Mouse (Mus musculus) liver, adult 2 months (tissue): ENCODE results near the gene Ptk6. TPM values are rescaled to one million over a fixed set of nuclear protein-coding genes. Genes with fewer than 3 reads are reported as not detected.
A peak's percentile ranks its signal among the peaks of the same experiment; 100 is the strongest.

Experiments
- DNase-seq: peaks from one replicate; pipeline ENCODE4 v3.0.0-alpha.2; 2011; ENCODE audit warnings: low read depth, low spot score; ENCODE audit errors: extremely low read depth
- H3K27ac ChIP-seq: fragments of 200-500 bp; replicated peaks from 2 replicates; pipeline ENCODE4 v1.5.1; 2012; ENCODE audit warnings: low read depth, mild to moderate bottlenecking, control low read depth, inconsistent platforms, low read length; ENCODE audit not compliant: insufficient read depth
- H3K27me3 ChIP-seq: fragments of 200-500 bp; 2 replicates; pipeline ENCODE4 v1.6.1; 2012; ENCODE audit warnings: mild to moderate bottlenecking, moderate library complexity, low read length, inconsistent platforms; ENCODE audit not compliant: control insufficient read depth, insufficient read depth
- H3K36me3 ChIP-seq: fragments of 200-500 bp; 2 replicates; pipeline ENCODE4 v1.6.1; 2012; ENCODE audit warnings: low read length, inconsistent platforms; ENCODE audit not compliant: control insufficient read depth, insufficient read depth
- H3K4me1 ChIP-seq: fragments of 200-500 bp; 2 replicates; pipeline ENCODE4 v1.6.1; 2011; ENCODE audit warnings: low read length; ENCODE audit not compliant: control insufficient read depth, insufficient read depth
- H3K4me3 ChIP-seq: fragments of 200-500 bp; 2 replicates; pipeline ENCODE4 v1.5.1; 2011; ENCODE audit warnings: low read depth, mild to moderate bottlenecking, control low read depth, low read length, moderate library complexity; ENCODE audit not compliant: insufficient read depth
- H3K79me2 ChIP-seq: fragments of 200-500 bp; 2 replicates; pipeline ENCODE4 v1.6.1; 2012; ENCODE audit warnings: inconsistent platforms, mild to moderate bottlenecking, low read length, moderate library complexity; ENCODE audit not compliant: control insufficient read depth, insufficient read depth
- H3K9ac ChIP-seq: fragments of 200-500 bp; 2 replicates; pipeline ENCODE4 v1.6.1; 2012; ENCODE audit warnings: low read depth, mild to moderate bottlenecking, control low read depth, inconsistent platforms, low read length
- CTCF ChIP-seq: fragments of 200-500 bp; IDR thresholded peaks from 2 replicates; pipeline ENCODE4 v1.5.1; 2011; ENCODE audit warnings: low read depth, low read length, control low read depth
- POLR2A ChIP-seq: fragments of 200-500 bp; IDR thresholded peaks from 2 replicates; pipeline ENCODE4 v1.6.1; 2011; ENCODE audit warnings: low read length, control low read depth; ENCODE audit not compliant: insufficient read depth; ENCODE audit errors: extremely low read depth
- WGBS: fragments of 180-500 bp; shearing (Covaris S2); methylation state at CpG from one replicate; pipeline ENCODE4 v1.1.7; 2018; 5-methylcytosine and 5-hydroxymethylcytosine counted together
- polyA plus RNA-seq: library from polyadenylated mRNA; depleted of rRNA; stranded (reverse); fragments of >200 nt; gene quantifications from 2 replicates; pipeline ENCODE4 v1.2.3, GENCODE M21; 2012; rRNA removed
- total RNA-seq: library from RNA; depleted of rRNA; stranded (reverse); fragments of >200 nt; gene quantifications from 2 replicates; pipeline ENCODE4 v1.2.3, GENCODE M21; 2014; rRNA removed

Ptk6 gene
- total RNA-seq: 1.1 and 2.5 TPM in 2 replicates
- 0.81 and 0.83 TPM in 2 replicates for polyA plus RNA-seq

DNA sequence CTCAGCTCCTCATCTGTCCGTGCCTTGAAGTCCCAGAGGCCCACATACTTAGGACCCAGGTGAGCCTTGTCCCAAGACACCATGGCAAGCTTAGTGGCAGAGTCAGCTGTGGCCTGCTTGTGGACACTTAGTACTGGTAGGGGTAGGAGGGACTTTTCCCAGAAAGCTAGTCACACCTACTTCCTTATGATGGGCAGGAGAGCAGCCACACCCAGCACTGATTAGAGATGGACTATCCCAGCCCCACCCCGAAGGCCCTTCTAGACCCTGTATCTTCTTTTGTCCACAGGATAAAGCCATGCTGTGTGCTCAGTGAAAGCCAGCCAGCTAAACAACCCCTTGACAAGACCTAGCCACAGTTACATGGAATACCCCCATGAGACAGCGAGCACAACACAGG, at the start of gene Ptk6:
TSS of gene Ptk6 (minus strand) at position 368 of the 400 bp plus-strand sequence.
- H3K27ac ChIP-seq: no peak within 1 kb of the TSS
- H3K9ac ChIP-seq: no peak within 1 kb of the TSS

DNA sequence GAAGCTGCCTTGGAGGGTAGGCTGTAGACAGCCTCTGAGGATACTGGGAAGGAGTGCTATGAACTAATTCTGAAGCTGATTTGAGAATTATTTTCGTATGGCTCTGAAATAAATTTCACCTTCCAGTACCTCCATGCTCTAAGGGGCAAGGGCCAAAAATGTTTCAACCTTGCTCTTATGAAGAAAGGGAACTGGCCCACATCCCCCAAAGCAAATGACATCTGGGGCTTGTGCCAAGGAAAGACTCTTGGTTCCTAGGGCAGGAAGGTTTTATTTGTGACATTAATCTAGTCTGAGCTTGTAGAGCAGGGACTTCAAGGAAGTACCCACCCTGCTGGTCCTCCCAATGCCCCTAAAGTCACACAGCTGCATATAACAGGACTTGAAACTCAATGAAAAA, 49.3 kb upstream of the Ptk6 start:
- Histone ChIP-seq H3K27ac (peak overlapping the region; percentile 95), H3K4me3 (no peak overlapping the region), H3K9ac (0 out of 2 replicates have a peak overlapping the region, but pooled peaks have one; percentile 7), H3K36me3 (peaks cover 12% of the 10 kb centered on the region), H3K27me3 (no peaks in the 10 kb centered on the region), H3K79me2 (no peaks in the 10 kb centered on the region), H3K4me1 (peaks cover 33% of the 10 kb centered on the region)
- WGBS: 21% methylated on average over 1 of the region's 1 CpGs
- TF ChIP-seq POLR2A (no peak), CTCF (no peak)
- peak; percentile 87 for DNase-seq

More for the DNA sequence above, at the start of gene Ptk6:
- Histone ChIP-seq H3K4me1 (peaks cover 7% of the 10 kb centered on the region; the same call in 1 of the 2 replicates), H3K27me3 (no peaks in the 10 kb centered on the region), H3K4me3 (no peak within 1 kb of the TSS), H3K79me2 (no peaks in the 10 kb centered on the region), H3K36me3 (no peaks in the 10 kb centered on the region)
- no peak for DNase-seq
- no peak for TF ChIP-seq CTCF
- no peak for TF ChIP-seq POLR2A
- WGBS: 91% methylated on average over 3 of the region's 3 CpGs

DNA sequence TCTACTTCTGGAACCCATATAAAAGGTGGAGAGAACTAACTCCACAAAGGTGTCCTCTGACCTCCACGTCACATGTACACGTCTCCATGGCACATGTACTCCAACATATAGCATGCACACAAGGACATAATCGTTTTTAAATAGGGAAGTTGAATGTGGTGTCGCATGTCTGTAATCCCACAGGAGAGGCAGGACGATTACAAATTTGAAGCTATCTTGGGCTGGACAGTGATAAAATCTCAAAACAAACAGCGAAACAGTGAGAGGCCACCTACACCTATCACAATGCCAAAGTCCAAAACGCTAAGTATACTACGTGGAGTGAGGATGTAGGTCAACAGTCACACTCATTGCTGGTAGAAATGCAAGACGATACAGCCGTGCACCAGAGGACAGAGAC, 46.6 kb upstream of the Ptk6 start:
- H3K36me3 ChIP-seq: no peaks in the 10 kb centered on the region
- H3K79me2 ChIP-seq: no peaks in the 10 kb centered on the region
- H3K27ac ChIP-seq: peak overlapping the region; percentile 86
- peak overlapping the region; percentile 70 for H3K9ac ChIP-seq
- H3K4me3 ChIP-seq: no peak overlapping the region; the same call in 1 of the 2 replicates
- peaks cover 38% of the 10 kb centered on the region for H3K4me1 ChIP-seq
- TF ChIP-seq POLR2A (no peak), CTCF (no peak)
- peak; percentile 95 for DNase-seq
- H3K27me3 ChIP-seq: no peaks in the 10 kb centered on the region
- WGBS: 19% methylated on average over 10 of the region's 10 CpGs

DNA sequence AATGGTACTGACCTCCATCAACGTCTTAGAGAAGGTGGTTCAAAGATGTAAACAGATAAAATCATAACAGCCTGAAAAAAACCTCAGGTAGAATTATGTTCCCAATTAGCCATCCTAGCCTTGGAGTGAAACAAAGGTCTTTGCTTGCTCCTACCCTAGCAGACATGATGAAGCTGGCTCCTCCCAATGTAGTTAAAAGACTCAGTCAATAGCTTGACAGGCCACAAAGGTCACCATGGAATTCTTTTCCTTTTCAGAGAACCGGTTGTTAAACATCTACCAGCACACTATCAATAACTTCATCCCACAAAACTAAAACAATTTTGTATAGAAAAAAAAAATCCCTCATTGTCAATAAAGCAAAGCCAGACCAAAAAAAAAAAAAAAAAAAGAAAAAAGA, 42.4 kb upstream of the Ptk6 start:
- Histone ChIP-seq H3K27me3 (no peaks in the 10 kb centered on the region), H3K4me3 (no peak overlapping the region), H3K4me1 (peaks cover 40% of the 10 kb centered on the region), H3K27ac (no peak overlapping the region), H3K9ac (no peak overlapping the region), H3K79me2 (peaks cover 18% of the 10 kb centered on the region), H3K36me3 (peaks cover 1% of the 10 kb centered on the region; the same call in 1 of the 2 replicates)
- no peak for TF ChIP-seq CTCF
- 26% methylated on average over 2 of the region's 2 CpGs for WGBS
- peak; percentile 86 for DNase-seq

DNA sequence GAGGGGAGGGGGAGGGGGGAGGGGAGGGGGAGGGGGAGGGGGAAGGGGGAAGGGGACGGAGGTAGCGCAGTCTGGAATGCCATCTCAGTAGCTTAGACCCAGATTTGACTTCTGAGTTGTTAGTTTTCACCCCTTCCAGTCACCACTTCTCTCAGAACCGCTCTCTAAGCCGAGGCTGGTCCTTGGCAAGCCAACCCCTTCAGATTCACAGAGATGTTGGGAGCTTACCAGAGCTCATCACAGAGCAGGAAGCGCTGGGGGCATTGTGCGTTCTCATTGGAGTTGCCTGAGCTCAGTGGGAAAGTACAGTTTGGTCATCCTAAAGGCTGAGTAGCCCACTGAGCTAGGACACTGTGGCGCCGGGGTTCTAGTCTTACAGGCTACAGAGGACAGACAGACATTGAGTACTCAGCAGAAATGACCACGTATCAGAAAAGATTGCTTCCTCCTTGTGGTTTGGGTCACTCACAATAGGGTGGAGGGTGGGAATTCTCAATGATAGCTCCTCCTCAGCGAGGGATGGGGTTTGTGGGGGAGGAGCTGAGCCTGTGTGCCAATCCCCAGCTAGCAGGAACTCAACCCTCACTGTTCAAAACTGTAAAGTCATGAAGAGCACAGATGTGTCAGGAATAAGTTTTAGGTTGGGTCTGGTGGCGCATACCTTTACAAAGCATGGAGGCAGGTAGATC, 41.3 kb upstream of the Ptk6 start:
- peak; percentile 77 for DNase-seq
- peaks cover 28% of the 10 kb centered on the region for H3K79me2 ChIP-seq

DNA sequence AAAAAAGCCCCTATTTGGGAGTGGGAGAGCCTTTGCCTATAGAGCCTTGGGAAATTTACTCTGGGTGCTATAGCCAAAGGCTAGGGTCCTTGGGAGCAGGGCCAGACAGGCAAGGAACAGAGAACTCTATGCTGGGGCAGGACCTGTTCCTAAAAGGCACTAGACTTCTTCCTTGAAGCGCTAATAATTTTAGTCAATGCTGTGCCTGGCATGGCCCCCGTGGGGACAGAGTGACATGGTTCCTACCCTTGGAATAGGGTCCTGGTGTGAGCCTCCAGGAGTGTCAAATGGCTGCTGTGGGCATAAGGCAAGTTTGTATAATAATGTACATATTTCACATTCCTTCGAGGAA, 39.7 kb upstream of the Ptk6 start:
- H3K27me3 ChIP-seq: no peaks in the 10 kb centered on the region
- H3K79me2 ChIP-seq: peaks cover 35% of the 10 kb centered on the region
- 55% methylated on average over 3 of the region's 3 CpGs for WGBS
- peak overlapping the region; percentile 60; the same call in 1 of the 2 replicates for H3K9ac ChIP-seq
- peak overlapping the region; percentile 65 for H3K27ac ChIP-seq
- H3K4me1 ChIP-seq: peaks cover 36% of the 10 kb centered on the region
- TF ChIP-seq POLR2A (no peak), CTCF (no peak)
- peaks cover 11% of the 10 kb centered on the region for H3K36me3 ChIP-seq
- no peak for DNase-seq
- no peak overlapping the region for H3K4me3 ChIP-seq

More for the DNA sequence above, 41.3 kb upstream of the Ptk6 start:
- no peak overlapping the region for H3K4me3 ChIP-seq
- 20% methylated on average over 11 of the region's 11 CpGs for WGBS
- H3K27ac ChIP-seq: peak overlapping the region; percentile 69
- TF ChIP-seq POLR2A: no peak
- TF ChIP-seq CTCF: no peak
- peaks cover 5% of the 10 kb centered on the region; the same call in 1 of the 2 replicates for H3K36me3 ChIP-seq
- peak overlapping the region; percentile 28; the same call in 1 of the 2 replicates for H3K9ac ChIP-seq
- H3K27me3 ChIP-seq: no peaks in the 10 kb centered on the region
- H3K4me1 ChIP-seq: peaks cover 41% of the 10 kb centered on the region
